Mouse (Mus musculus) left cerebral cortex, adult 18-20 months (tissue): ENCODE data around the gene Kcne4. TPM values are rescaled to one million over a fixed set of nuclear protein-coding genes. Genes with fewer than 3 reads are reported as not detected.

Experiments used
- DNase-seq, 2 experiments: peaks; one replicate each; pipeline ENCODE4 v3.0.0; 2021 to 2022; ENCODE audit warnings: low spot score in 2 of 2, mixed read lengths in 1 of 2
- total RNA-seq, 2 experiments: library from RNA; stranded (reverse); gene quantifications; 2 replicates each; pipeline ENCODE4 v1.2.3; 2021

Gene Kcne4
- total RNA-seq, 2 experiments from 2014 or later, result 1.4 to 1.5 TPM

DNA sequence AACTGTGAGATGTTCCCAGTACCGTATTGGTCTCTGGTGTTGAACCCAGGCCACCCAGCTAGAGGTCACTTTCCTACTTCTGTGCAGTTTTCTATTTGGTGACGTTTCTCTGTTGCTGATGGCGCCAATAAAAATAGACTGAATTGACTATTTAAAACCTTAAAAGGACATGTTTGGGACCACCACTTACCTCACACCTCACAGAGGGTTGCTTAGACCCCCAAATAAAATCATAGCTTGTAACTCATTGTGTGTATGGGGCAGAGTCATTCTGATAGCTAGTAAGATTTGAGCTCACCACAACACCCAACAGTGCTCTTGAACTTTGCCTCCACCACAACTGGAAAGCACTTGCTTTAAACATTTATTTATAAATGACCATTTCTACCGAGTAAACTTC is 43.0 kb downstream of the Kcne4 start:
- DNase-seq, result no peak

GRCm38 (mm10) chr1:78860056-78860455 is 43.5 kb downstream of the Kcne4 start:
- no peak for DNase-seq

GRCm38 (mm10) chr1:78862281-78862680 is 45.7 kb downstream of the Kcne4 start:
- no peak for DNase-seq

DNA sequence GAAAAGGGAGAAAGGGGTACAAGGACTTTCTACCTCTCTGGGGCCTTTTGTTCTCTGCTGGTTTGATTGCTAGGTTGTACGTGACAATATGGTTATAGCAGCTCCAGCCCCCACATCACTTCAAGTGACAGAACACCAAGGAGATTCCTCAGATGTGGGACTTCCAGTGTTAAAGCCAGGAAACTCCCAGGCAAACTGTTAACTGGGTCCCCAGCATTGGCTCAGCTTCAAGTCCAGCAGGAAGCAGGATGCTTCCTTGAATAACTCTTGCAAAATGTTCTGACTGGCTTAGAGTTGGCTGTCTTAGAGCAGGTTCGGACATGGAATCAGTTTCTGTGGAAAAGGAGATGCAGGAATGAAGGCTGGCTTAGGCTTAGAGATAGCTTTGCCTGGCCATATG is 47.3 kb downstream of the Kcne4 start:
- DNase-seq, result peak; percentile 38 to 63

GRCm38 (mm10) chr1:78864351-78864750 is 47.8 kb downstream of the Kcne4 start:
- peak in 1 of 2 experiments; percentile 3 for DNase-seq

DNA sequence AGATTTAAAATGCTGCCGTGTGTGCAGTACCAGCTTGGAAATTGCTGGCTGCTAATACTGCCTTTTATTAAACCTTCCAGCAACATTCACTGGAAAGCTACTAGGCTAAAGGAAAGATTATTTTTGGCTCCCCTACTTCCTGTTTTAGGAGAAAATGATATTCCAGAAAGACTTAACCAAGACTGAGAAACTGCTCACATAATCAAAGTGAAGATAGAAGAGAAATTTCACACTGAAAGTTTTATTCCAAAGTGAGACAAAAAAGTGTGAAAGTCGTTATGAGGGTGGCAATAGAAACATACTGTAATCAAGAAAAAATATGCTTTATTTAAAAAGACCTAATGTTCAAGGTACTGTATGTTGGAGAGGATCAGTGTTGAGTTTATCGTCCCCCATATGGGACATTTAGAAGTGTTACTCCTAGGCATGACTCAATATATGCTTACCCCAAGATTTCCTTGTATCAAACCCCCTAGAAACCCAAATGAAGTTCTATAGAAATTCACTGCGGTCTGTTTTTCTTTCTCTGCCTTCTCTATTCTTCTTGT is 48.3 kb downstream of the Kcne4 start:
- no peak for DNase-seq

- DNase-seq, result no peak
Measured at GRCm38 (mm10) chr1:78865991-78866390, 49.4 kb downstream of the Kcne4 start.

DNA sequence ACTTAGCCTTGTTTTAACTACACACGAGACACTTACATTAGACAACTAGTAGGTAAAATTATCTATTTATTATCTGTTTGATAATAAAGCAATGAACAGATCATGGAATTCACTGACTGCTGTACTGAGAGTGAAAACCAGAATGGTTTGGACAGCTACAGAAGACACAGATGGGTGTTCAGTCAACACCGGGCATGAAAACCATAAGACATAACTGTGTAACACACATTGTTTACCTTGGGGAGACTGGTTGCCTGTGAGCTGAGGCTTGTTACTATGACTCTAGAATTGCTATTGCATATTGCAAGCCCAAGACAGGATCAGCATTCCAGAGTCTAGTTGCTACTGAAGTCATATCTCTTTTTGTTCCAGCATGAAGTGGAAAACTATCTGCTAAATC is 49.9 kb downstream of the Kcne4 start:
- no peak for DNase-seq

Other genes starting within 250 kb of the Kcne4 start
- 100 to 1,000 TPM; 160 to 175 TPM for gene Acsl3, start 158.9 kb upstream of the Kcne4 start, total RNA-seq
- 10 to 100 TPM; 15.4 to 21.7 TPM for gene Utp14b, start 158.7 kb upstream of the Kcne4 start, total RNA-seq